Mouse (Mus musculus): ENCODE measurements around the gene Klhl10. TPM values are rescaled to one million over a fixed set of nuclear protein-coding genes. Genes with fewer than 3 reads are reported as not detected.

Gene Klhl10
- total RNA-seq, 2 experiments from 2014 or later: 0.53 to 0.99 TPM

- intact Hi-C loops (cut with DNase I): no loop called here
- peak; percentile 85 to 87 for DNase-seq (ENCODE audit: low spot score in 2 of 2)
Observed at GRCm38 (mm10) chr11:100440691-100441522, 810 bp upstream of the Klhl10 start.

- no peak for DNase-seq (ENCODE audit: low spot score in 2 of 2)
- intact Hi-C loops (cut with DNase I): no loop called here
Observed at GRCm38 (mm10) chr11:100442625-100443024, 908 bp downstream of the Klhl10 start.

- intact Hi-C loops (cut with DNase I): no loop called here
- no peak for DNase-seq (ENCODE audit: low spot score in 2 of 2)
Observed at GRCm38 (mm10) chr11:100457247-100457646, 15.5 kb downstream of the Klhl10 start.

- DNase-seq (ENCODE audit: low spot score in 2 of 2): no peak
- intact Hi-C loops (cut with DNase I): no loop called here
Observed at GRCm38 (mm10) chr11:100457711-100458110, 16.0 kb downstream of the Klhl10 start.

- peak in 1 of 2 experiments; percentile 52 for DNase-seq (ENCODE audit: low spot score in 2 of 2)
- intact Hi-C loops (cut with DNase I): no loop called here
Observed at GRCm38 (mm10) chr11:100462699-100463098, 21.0 kb downstream of the Klhl10 start.

GRCm38 (mm10) chr11:100465229-100465792 lies 23.6 kb downstream of the Klhl10 start:
- no peak for DNase-seq (ENCODE audit: low spot score in 2 of 2)
- intact Hi-C loops (cut with DNase I): no loop called here

- no peak for DNase-seq (ENCODE audit: low spot score in 2 of 2)
- intact Hi-C loops (cut with DNase I): no loop called here
Observed at GRCm38 (mm10) chr11:100465833-100466232, 24.1 kb downstream of the Klhl10 start.

- DNase-seq (ENCODE audit: low spot score in 2 of 2): peak in 1 of 2 experiments; percentile 9
- intact Hi-C loops (cut with DNase I): loop anchor here (2.0 kb wide), 2 partner anchors 45 to 109 kb away; no protein-coding TSS in a partner anchor
Observed at GRCm38 (mm10) chr11:100471352-100472196, 29.9 kb downstream of the Klhl10 start.

- intact Hi-C loops (cut with DNase I): loop anchor here (2.0 kb wide), 2 partner anchors 46 to 110 kb away; no protein-coding TSS in a partner anchor
- peak; percentile 94 to 95 for DNase-seq (ENCODE audit: low spot score in 2 of 2)
Observed at GRCm38 (mm10) chr11:100472197-100472934, 30.6 kb downstream of the Klhl10 start, which contains the start of gene Klhl11. Gene Klhl11 (minus strand): TSS chr11:100472741.

GRCm38 (mm10) chr11:100472935-100473295 lies 31.2 kb downstream of the Klhl10 start:
- intact Hi-C loops (cut with DNase I): loop anchor here (2.0 kb wide), 2 partner anchors 46 to 110 kb away; no protein-coding TSS in a partner anchor
- no peak for DNase-seq (ENCODE audit: low spot score in 2 of 2)

GRCm38 (mm10) chr11:100476281-100476680 lies 34.6 kb downstream of the Klhl10 start:
- intact Hi-C loops (cut with DNase I): no loop called here
- DNase-seq (ENCODE audit: low spot score in 2 of 2): no peak

- intact Hi-C loops (cut with DNase I): no loop called here
- no peak for DNase-seq (ENCODE audit: low spot score in 2 of 2)
Observed at GRCm38 (mm10) chr11:100479152-100479551, 37.4 kb downstream of the Klhl10 start.

GRCm38 (mm10) chr11:100484461-100484860 lies 42.7 kb downstream of the Klhl10 start:
- intact Hi-C loops (cut with DNase I): no loop called here
- no peak for DNase-seq (ENCODE audit: low spot score in 2 of 2)

- intact Hi-C loops (cut with DNase I): no loop called here
- DNase-seq (ENCODE audit: low spot score in 2 of 2): peak in 1 of 2 experiments; percentile 11
Observed at GRCm38 (mm10) chr11:100485801-100486538, 44.3 kb downstream of the Klhl10 start.

- DNase-seq (ENCODE audit: low spot score in 2 of 2): no peak
- intact Hi-C loops (cut with DNase I): no loop called here
Observed at GRCm38 (mm10) chr11:100490951-100491350, 49.2 kb downstream of the Klhl10 start.

GRCm38 (mm10) chr11:100493771-100494170 lies 52.1 kb downstream of the Klhl10 start:
- DNase-seq (ENCODE audit: low spot score in 2 of 2): no peak
- intact Hi-C loops (cut with DNase I): no loop called here

GRCm38 (mm10) chr11:100500241-100500640 lies 58.5 kb downstream of the Klhl10 start:
- DNase-seq (ENCODE audit: low spot score in 2 of 2): no peak
- intact Hi-C loops (cut with DNase I): no loop called here

GRCm38 (mm10) chr11:100500651-100501050 lies 58.9 kb downstream of the Klhl10 start:
- DNase-seq (ENCODE audit: low spot score in 2 of 2): no peak
- intact Hi-C loops (cut with DNase I): no loop called here

- DNase-seq (ENCODE audit: low spot score in 2 of 2): no peak
- intact Hi-C loops (cut with DNase I): no loop called here
Observed at GRCm38 (mm10) chr11:100501321-100501720, 59.6 kb downstream of the Klhl10 start.

All from left cerebral cortex, postnatal 25 days (tissue).